Mouse (Mus musculus) kidney, embryonic 14.5 days (tissue): ENCODE data around the gene Chek2. TPM values are rescaled to one million over a fixed set of nuclear protein-coding genes. Genes with fewer than 3 reads are reported as not detected.
A peak's percentile ranks its signal among the peaks of the same experiment; 100 is the strongest.

Experiments used
- ATAC-seq: fragments of 200-750 bp; cut with Nextera tagmentation; 2 replicates; pipeline ENCODE4 v1.8.0; 2017; ENCODE audit warnings: moderate number of reproducible peaks, mild to moderate bottlenecking, moderate TSS enrichment, moderate library complexity; ENCODE audit not compliant: low FRiP score, low TSS enrichment
- H3K27ac ChIP-seq: fragments of 300-500 bp; sonication (generic); 2 replicates; pipeline ENCODE4 v1.5.1; 2014; ENCODE audit warnings: low read depth, mild to moderate bottlenecking, low read length, moderate library complexity, mixed read lengths
- H3K27me3 ChIP-seq: fragments of 300-500 bp; sonication (generic); 2 replicates; pipeline ENCODE4 v1.6.1; 2014; ENCODE audit warnings: mild to moderate bottlenecking, low read length; ENCODE audit not compliant: control insufficient read depth, insufficient read depth
- H3K36me3 ChIP-seq: fragments of 300-500 bp; sonication (generic); 2 replicates; pipeline ENCODE4 v1.6.1; 2014; ENCODE audit warnings: low read length, mixed read lengths; ENCODE audit not compliant: control insufficient read depth, insufficient read depth
- H3K4me1 ChIP-seq: fragments of 300-500 bp; sonication (generic); 2 replicates; pipeline ENCODE4 v1.6.1; 2014; ENCODE audit warnings: low read length, mixed read lengths; ENCODE audit not compliant: control insufficient read depth, insufficient read depth
- H3K4me2 ChIP-seq: fragments of 300-500 bp; sonication (generic); replicated peaks from 2 replicates; pipeline ENCODE4 v1.6.1; 2014; ENCODE audit warnings: low read depth, mild to moderate bottlenecking, low read length
- H3K4me3 ChIP-seq: fragments of 300-500 bp; sonication (generic); 2 replicates; pipeline ENCODE4 v1.5.1; 2014; ENCODE audit warnings: mild to moderate bottlenecking, low read length
- H3K9ac ChIP-seq: fragments of 300-500 bp; sonication (generic); 2 replicates; pipeline ENCODE4 v1.6.1; 2014; ENCODE audit warnings: low read depth, mild to moderate bottlenecking, low read length, moderate library complexity
- H3K9me3 ChIP-seq: fragments of 300-500 bp; sonication (generic); 2 replicates; pipeline ENCODE4 v1.6.1; 2016; ENCODE audit warnings: low read length; ENCODE audit not compliant: control insufficient read depth
- WGBS: fragments of 180-500 bp; shearing (Covaris S2); extraction: QIAGEN DNeasy Blood & Tissue Kit; methylation state at CpG from one replicate; pipeline ENCODE4 v1.1.7; 2014; 5-methylcytosine and 5-hydroxymethylcytosine counted together
- polyA plus RNA-seq: library from polyadenylated mRNA; unstranded; fragments of >200 nt; fragmentation: Nextera tagmentation; extraction: Ambion mirVana; gene quantifications from 2 replicates; pipeline ENCODE4 v1.2.1, GENCODE M21; 2014

The Chek2 gene
- polyA plus RNA-seq, 1 experiment from 2014 or later, result 36.2 TPM

DNA sequence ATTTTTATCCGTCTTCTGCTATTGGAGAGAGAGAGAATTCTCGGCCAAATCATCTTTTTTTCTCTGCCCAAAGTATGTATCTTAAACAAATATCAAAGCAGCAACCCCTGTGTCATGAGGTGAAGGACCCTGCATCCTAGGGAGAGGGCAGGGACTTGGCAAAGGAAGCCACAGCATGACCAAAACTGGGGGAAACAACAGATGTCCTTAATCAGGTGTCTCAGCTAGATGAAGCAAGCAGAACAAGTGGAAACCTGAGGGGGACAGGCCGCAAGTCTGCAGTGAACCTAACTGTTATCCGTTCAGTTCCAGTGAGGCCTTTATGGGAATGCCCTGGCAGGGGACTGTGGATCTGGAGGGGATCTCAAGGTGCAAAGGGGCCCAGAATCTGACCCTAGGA lies 32.3 kb upstream of the Chek2 start:
- Histone ChIP-seq H3K36me3 (peaks cover 16% of the 10 kb centered on the region; the same call in 1 of the 2 replicates), H3K4me1 (peaks cover 15% of the 10 kb centered on the region), H3K27ac (no peak overlapping the region), H3K4me2 (peak overlapping the region; percentile 87), H3K9me3 (no peaks in the 10 kb centered on the region), H3K4me3 (peak overlapping the region; percentile 86), H3K27me3 (no peaks in the 10 kb centered on the region), H3K9ac (peak overlapping the region; percentile 97)
- WGBS, result 92% methylated on average over 4 of the region's 4 CpGs
- no peak for ATAC-seq

DNA sequence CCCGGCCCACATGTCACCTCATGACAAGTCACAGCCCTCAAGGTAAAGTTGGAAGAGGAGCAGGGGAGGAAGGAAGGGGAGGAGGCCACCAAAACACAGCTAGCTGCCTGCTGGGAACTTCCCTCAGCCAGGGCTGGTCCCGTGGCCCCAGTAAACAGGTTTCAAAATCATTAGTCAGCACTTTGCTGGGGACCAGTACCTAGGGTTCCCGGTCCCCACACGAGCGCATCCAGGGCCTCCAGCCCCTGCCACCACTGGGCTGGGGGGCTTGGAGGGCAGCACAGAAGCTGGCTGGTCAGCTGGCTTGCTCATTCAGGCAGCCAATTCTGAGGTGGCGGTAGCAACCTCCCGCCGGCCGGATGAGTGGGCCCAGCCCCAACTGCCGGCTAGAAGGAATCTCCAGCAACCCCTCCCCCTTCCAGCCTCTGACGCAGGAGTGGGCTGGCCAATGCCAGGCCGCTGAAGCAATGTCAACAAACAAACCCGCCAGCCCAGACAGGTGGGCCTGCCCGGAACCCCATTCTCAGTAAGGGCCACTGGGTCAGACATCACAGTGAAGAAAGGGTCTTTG lies 31.6 kb upstream of the Chek2 start:
- Histone ChIP-seq H3K4me3 (peak overlapping the region; percentile 86), H3K27me3 (no peaks in the 10 kb centered on the region), H3K4me2 (peak overlapping the region; percentile 87), H3K9me3 (no peaks in the 10 kb centered on the region), H3K9ac (peak overlapping the region; percentile 97), H3K27ac (peak overlapping the region; percentile 49; the same call in 1 of the 2 replicates), H3K4me1 (peaks cover 15% of the 10 kb centered on the region), H3K36me3 (peaks cover 12% of the 10 kb centered on the region; the same call in 1 of the 2 replicates)
- 2% methylated on average over 14 of the region's 14 CpGs for WGBS
- ATAC-seq, result peak; percentile 53

DNA sequence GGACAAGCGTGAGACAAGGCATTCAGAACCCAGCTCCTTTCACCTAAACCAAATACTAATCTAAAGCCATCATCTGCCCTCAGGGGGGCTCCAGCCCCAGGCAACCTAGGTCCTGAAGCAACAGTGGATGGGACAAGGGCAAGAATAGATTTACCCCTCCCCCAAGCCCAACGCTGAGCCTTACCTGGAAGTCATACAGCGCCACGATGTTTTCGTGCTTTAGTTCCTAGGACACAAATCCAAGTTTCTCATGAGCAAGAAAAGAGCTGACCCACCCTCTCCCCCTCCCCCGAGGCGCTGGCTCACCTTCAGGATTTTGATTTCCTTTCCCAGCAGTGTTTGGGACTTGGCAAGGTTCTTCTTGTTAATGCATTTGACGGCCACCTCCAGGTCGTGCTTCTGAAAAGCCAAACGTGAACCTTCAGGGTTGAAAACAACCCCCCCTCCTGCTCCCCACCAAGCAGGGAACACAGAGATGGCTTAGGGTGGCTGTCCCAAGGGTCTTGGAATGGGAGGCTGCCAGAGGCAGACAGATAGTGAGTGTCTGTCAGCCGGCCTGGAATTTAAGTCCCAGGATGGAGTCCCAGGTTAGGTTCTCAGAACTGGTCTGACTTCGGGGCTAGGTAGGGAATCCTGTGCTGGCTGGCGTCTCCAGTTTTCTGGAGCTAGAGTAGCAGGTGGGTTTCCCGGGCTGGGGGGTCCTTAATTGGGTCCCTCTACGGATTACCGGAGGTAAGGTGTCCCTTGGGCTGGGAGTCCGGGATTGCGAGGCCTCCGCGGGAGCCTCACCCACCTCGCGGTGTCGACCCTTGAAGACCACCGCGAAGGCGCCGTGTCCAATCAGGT lies 30.7 kb upstream of the Chek2 start:
- H3K9ac ChIP-seq, result peak overlapping the region; percentile 97
- ATAC-seq, result 0 out of 2 replicates have a peak, but pooled peaks have one; percentile 1

DNA sequence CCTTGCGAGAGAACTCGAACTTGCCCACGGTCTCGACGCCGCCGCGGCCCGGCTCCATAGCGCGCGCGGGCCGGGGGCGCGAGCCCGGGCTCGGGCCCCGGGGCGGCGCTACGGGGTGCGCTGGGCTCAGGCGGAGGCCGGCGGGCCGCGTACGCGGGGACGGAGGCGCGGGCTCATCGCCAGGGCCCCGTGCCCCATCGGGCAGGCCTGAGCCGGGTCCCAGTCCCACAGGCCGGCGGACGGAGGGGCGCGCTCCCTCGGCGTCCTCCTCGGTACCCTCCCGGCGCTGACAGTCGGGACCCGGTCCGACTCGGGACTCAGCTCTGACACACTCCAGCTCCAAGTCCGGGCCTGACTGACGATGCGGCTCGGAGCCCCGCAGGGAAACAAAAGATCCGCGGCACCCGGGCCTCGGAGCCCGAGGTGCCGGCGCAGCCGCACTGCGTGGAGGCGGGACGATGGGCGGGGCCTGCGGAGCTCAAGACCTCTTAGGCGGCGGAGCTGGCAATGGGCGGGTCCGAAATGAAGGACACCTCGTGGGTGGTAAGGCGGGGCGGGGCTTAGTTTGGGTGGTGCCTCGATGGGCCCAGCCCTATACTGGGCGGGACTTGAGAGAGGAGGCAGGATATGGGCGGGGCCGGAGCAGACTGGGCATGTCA lies 30.0 kb upstream of the Chek2 start, which contains the start of gene Ulk1:
Gene Ulk1 (minus strand): TSS at position 431 of the 659 bp plus-strand sequence.
- Histone ChIP-seq H3K4me3 (peak within 1 kb of the TSS; percentile 86), H3K4me2 (peak within 1 kb of the TSS; percentile 87), H3K27ac (peak within 1 kb of the TSS; percentile 69), H3K9me3 (no peaks in the 10 kb centered on the region), H3K27me3 (no peaks in the 10 kb centered on the region), H3K36me3 (peaks cover 9% of the 10 kb centered on the region; the same call in 1 of the 2 replicates), H3K9ac (peak within 1 kb of the TSS; percentile 97), H3K4me1 (peaks cover 15% of the 10 kb centered on the region)
- WGBS, result under 1% methylated on average over 67 of the region's 80 CpGs
- ATAC-seq, result peak; percentile 96

More for the DNA sequence above, 30.7 kb upstream of the Chek2 start:
- peaks cover 12% of the 10 kb centered on the region; the same call in 1 of the 2 replicates for H3K36me3 ChIP-seq
- H3K27ac ChIP-seq, result peak overlapping the region; percentile 69; the same call in 1 of the 2 replicates
- H3K4me2 ChIP-seq, result peak overlapping the region; percentile 87
- under 1% methylated on average over 27 of the region's 27 CpGs for WGBS
- no peaks in the 10 kb centered on the region for H3K9me3 ChIP-seq
- no peaks in the 10 kb centered on the region for H3K27me3 ChIP-seq
- H3K4me3 ChIP-seq, result peak overlapping the region; percentile 86
- H3K4me1 ChIP-seq, result peaks cover 15% of the 10 kb centered on the region

DNA sequence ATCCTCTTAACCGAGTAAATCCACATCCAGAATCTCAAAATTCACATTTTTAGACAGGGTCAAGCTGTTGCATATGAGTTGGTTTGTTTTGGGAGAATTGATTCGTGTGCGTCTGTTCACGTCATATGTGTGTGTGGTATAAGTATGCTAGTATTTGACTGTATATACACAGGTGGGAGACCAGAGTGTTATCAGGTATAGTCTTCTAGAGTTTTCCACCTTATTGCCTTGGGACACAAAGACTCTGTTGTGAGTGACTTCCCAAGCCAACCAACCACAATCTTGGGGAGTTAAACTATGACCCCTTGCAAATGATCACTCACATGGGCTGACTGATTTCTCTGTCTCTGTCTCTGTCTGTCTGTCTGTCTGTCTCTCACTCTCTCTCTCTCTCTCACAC lies 15.4 kb upstream of the Chek2 start:
- Histone ChIP-seq H3K27me3 (no peaks in the 10 kb centered on the region), H3K9ac (no peak overlapping the region), H3K27ac (no peak overlapping the region), H3K4me1 (peaks cover 6% of the 10 kb centered on the region; the same call in 1 of the 2 replicates), H3K9me3 (no peaks in the 10 kb centered on the region), H3K36me3 (no peaks in the 10 kb centered on the region), H3K4me2 (no peak overlapping the region), H3K4me3 (no peak overlapping the region)
- no peak for ATAC-seq
- 96% methylated on average over 4 of the region's 4 CpGs for WGBS

DNA sequence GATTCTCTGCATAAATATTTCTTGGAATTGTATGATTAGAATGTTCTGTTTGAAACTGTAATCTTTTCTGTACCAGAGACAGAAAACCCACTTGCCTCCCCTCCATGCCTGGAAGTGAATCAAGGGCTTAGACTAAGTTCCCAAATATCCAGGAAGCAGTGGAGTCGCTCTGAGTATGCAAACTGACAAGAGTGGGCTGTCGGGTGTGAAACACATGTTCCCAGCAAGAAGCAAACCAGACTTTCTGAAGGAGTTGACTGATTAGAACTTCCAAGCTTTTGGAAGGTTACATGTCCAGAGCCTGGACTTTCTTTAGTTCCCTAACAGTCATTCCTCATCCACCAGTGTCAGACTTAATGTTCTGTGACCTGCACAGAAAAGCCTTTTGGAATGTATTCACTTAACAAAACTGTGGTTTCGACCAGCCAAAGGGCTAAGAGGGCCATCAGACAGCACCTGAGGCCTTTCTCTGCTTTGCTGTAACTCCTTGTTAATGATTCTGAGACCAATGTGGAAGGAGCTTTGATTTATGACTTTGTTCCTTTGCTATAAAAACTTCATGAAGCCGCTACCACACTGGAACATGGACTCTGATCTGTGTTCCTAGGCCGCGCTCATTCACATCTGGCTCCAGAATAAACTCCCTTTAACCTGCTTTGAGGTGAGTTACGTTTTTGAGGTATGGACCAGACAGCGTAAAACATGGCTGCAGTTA lies 12.8 kb upstream of the Chek2 start:
- H3K4me2 ChIP-seq, result no peak overlapping the region
- peak overlapping the region; percentile 71 for H3K27ac ChIP-seq
- peaks cover 6% of the 10 kb centered on the region; the same call in 1 of the 2 replicates for H3K4me1 ChIP-seq
- no peaks in the 10 kb centered on the region for H3K36me3 ChIP-seq
- ATAC-seq, result peak; percentile 54; the same call in 1 of the 2 replicates
- no peak overlapping the region for H3K4me3 ChIP-seq
- H3K9ac ChIP-seq, result no peak overlapping the region
- no peaks in the 10 kb centered on the region for H3K27me3 ChIP-seq
- 34% methylated on average over 8 of the region's 8 CpGs for WGBS
- H3K9me3 ChIP-seq, result no peaks in the 10 kb centered on the region

DNA sequence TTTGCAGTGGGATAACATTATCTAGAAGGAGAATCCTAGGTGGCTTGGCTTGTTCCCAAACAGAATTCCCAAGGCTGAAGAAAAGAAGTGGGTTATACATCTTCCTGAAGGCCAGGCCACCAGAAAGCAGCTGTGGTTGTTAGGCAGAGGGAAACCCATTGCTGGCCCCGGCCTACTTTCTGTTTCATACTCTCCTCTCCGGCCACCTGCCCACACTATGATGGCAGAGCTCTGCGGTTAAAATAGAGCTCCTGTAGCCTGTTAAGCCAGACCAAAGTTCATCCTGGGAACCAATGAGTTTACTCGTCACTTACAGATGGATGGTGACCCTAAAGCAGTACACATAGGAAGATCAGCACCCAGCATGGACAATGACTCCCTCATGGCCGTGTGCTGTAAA lies 12.2 kb upstream of the Chek2 start:
- Histone ChIP-seq H3K4me3 (no peak overlapping the region), H3K27ac (no peak overlapping the region), H3K4me1 (peaks cover 6% of the 10 kb centered on the region; the same call in 1 of the 2 replicates), H3K9me3 (no peaks in the 10 kb centered on the region), H3K9ac (no peak overlapping the region), H3K4me2 (no peak overlapping the region), H3K27me3 (no peaks in the 10 kb centered on the region), H3K36me3 (no peaks in the 10 kb centered on the region)
- 87% methylated on average over 5 of the region's 5 CpGs for WGBS
- ATAC-seq, result no peak

DNA sequence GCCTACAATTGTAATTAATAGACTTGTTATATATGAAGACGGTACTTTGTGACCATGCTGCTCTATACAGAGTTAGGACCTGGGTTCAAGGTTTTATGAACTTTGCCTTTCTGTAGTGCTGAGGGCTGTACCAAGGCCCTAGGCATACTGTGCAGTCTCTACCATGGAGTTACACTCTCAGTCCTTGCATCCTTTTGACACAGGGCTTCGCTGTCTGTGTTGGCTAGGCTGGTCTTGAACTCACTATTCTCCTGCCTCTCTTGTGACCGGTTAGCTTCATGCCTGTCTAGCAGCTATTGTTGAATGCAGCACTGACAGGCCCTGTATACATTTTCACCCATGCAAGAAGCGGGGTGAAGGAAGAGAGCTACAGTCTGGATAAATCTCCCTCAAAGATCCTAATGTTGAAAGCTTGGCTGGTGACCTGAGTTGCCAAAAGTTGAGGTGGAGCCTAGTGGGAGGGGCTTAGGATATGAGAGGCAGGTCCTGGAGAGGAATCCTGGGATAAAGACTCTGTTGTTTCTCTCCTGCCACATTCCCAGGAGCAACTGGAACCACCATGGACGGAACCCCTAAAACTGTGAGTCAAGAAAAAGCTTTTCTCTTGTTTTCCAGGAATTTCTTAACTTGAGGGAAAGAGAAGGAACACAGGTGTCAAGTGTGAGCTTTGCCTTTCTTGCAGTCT lies 8.6 kb upstream of the Chek2 start:
- Histone ChIP-seq H3K27ac (no peak overlapping the region), H3K4me1 (peaks cover 6% of the 10 kb centered on the region; the same call in 1 of the 2 replicates), H3K27me3 (no peaks in the 10 kb centered on the region), H3K4me3 (no peak overlapping the region), H3K36me3 (no peaks in the 10 kb centered on the region; the same call in 1 of the 2 replicates), H3K4me2 (no peak overlapping the region), H3K9me3 (no peaks in the 10 kb centered on the region), H3K9ac (no peak overlapping the region)
- no peak for ATAC-seq
- 92% methylated on average over 5 of the region's 5 CpGs for WGBS
